Mouse (Mus musculus) CD8-positive naive resting alpha-beta T cell, adult 2 months (primary cell): Measurements from ENCODE around the gene Atxn2.
A peak's percentile ranks its signal among the peaks of the same experiment; 100 is the strongest.

Source experiments
- DNase-seq, 2 experiments: peaks; one replicate each; pipeline ENCODE4 v3.0.0; 2022; ENCODE audit warnings: low read depth in 2 of 2, low spot score in 2 of 2

Gene Atxn2

GRCm38 (mm10) chr5:121762949-121763348 lies 51.8 kb downstream of the Atxn2 start:
- DNase-seq = no peak

- DNase-seq = no peak
Measured at GRCm38 (mm10) chr5:121765020-121765419, 53.9 kb downstream of the Atxn2 start.

- DNase-seq = no peak
Measured at GRCm38 (mm10) chr5:121766038-121766773, 55.1 kb downstream of the Atxn2 start.

- no peak for DNase-seq
Measured at GRCm38 (mm10) chr5:121767564-121767963, 56.4 kb downstream of the Atxn2 start.

- DNase-seq = no peak
Measured at GRCm38 (mm10) chr5:121769827-121770226, 58.7 kb downstream of the Atxn2 start.

- DNase-seq = no peak
Measured at GRCm38 (mm10) chr5:121771611-121772010, 60.5 kb downstream of the Atxn2 start.

- no peak for DNase-seq
Measured at GRCm38 (mm10) chr5:121778485-121779119, 67.5 kb downstream of the Atxn2 start.

GRCm38 (mm10) chr5:121780180-121780579 lies 69.0 kb downstream of the Atxn2 start:
- DNase-seq = no peak

- no peak for DNase-seq
Measured at GRCm38 (mm10) chr5:121782467-121782866, 71.3 kb downstream of the Atxn2 start.

GRCm38 (mm10) chr5:121783862-121784500 lies 72.8 kb downstream of the Atxn2 start:
- DNase-seq = no peak

- DNase-seq = no peak
Measured at GRCm38 (mm10) chr5:121791026-121791425, 79.9 kb downstream of the Atxn2 start.

GRCm38 (mm10) chr5:121795800-121796199 lies 84.7 kb downstream of the Atxn2 start:
- peak in 1 of 2 experiments; percentile 29 for DNase-seq

- DNase-seq = no peak
Measured at GRCm38 (mm10) chr5:121798447-121798846, 87.3 kb downstream of the Atxn2 start.

- DNase-seq = no peak
Measured at GRCm38 (mm10) chr5:121807186-121807585, 96.0 kb downstream of the Atxn2 start.

- DNase-seq = no peak
Measured at GRCm38 (mm10) chr5:121808202-121808601, 97.1 kb downstream of the Atxn2 start.

GRCm38 (mm10) chr5:121809667-121810224 lies 98.6 kb downstream of the Atxn2 start:
- no peak for DNase-seq

- no peak for DNase-seq
Measured at GRCm38 (mm10) chr5:121810331-121811151, 99.4 kb downstream of the Atxn2 start.

GRCm38 (mm10) chr5:121811485-121811931 lies 100.4 kb downstream of the Atxn2 start:
- no peak for DNase-seq

- DNase-seq = no peak
Measured at GRCm38 (mm10) chr5:121812526-121813243, 101.5 kb downstream of the Atxn2 start.

- DNase-seq = no peak
Measured at GRCm38 (mm10) chr5:121813744-121814143, 102.6 kb downstream of the Atxn2 start.
